Mouse (Mus musculus) C3H10T1/2 (cell line): Measurements from ENCODE around the gene Klhl15. TPM values are rescaled to one million over a fixed set of nuclear protein-coding genes. Genes with fewer than 3 reads are reported as not detected.

ENCODE experiments used
- polyA plus RNA-seq, 2 experiments: library from polyadenylated mRNA; unstranded; fragments of >200 nt; fragmentation: generic; extraction: Trizol; gene quantifications; one replicate each; pipeline ENCODE4 v1.2.1; 2012; ENCODE audit warnings: missing spikeins in 2 of 2

Gene Klhl15
- 1 to 10 TPM; 1.3 to 3.1 TPM for polyA plus RNA-seq

GRCm38 (mm10) chrX:94234532-94235189 is at the start of gene Klhl15:
Gene Klhl15, plus strand, starts transcription at chrX:94234599.

GRCm38 (mm10) chrX:94212597-94213321 is 21.6 kb upstream of the Klhl15 start, which contains the start of gene Eif2s3x:
Gene Eif2s3x, minus strand, starts transcription at chrX:94212862.

Other genes starting within 250 kb of the Klhl15 start
- 1 to 10 TPM in 1 of 2 experiments, under 1 TPM in 1; 0.96 to 3.5 TPM for gene Zfx, start 110.9 kb upstream of the Klhl15 start, polyA plus RNA-seq
- 10 to 100 TPM in 1 of 2 experiments, 1 to 10 TPM in 1; 5.0 to 48.8 TPM for gene Eif2s3x, start 21.7 kb upstream of the Klhl15 start, polyA plus RNA-seq
- gene Fam90a1b, start 132.2 kb downstream of the Klhl15 start, polyA plus RNA-seq = not detected
- 10 to 100 TPM in 1 of 2 experiments, 1 to 10 TPM in 1; 8.7 to 16.0 TPM for gene Apoo, start 132.5 kb downstream of the Klhl15 start, polyA plus RNA-seq